Mouse (Mus musculus): Measurements from ENCODE around the gene H2-K1.

Gene H2-K1

GRCm38 (mm10) chr17:34000150-34000537 is at the start of gene H2-K1:
Gene H2-K1, minus strand, starts transcription at chr17:34000347.
- peak; percentile 94 for DNase-seq (ENCODE audit: low spot score)

- no peak for DNase-seq (ENCODE audit: low spot score)
These were observed 47.4 kb upstream of the H2-K1 start for GRCm38 (mm10) chr17:34047404-34048050.

GRCm38 (mm10) chr17:34045941-34046340 is 45.8 kb upstream of the H2-K1 start:
- DNase-seq (ENCODE audit: low spot score), result no peak

GRCm38 (mm10) chr17:34039562-34040450 is 39.7 kb upstream of the H2-K1 start:
- DNase-seq (ENCODE audit: low spot score), result peak; percentile 82

- no peak for DNase-seq (ENCODE audit: low spot score)
These were observed 38.9 kb upstream of the H2-K1 start, which contains the start of gene Col11a2 for GRCm38 (mm10) chr17:34038878-34039561. Gene Col11a2, plus strand, starts transcription at chr17:34039437.

- DNase-seq (ENCODE audit: low spot score), result no peak
These were observed 38.3 kb upstream of the H2-K1 start for GRCm38 (mm10) chr17:34038440-34038839.

GRCm38 (mm10) chr17:34037241-34037640 is 37.1 kb upstream of the H2-K1 start:
- no peak for DNase-seq (ENCODE audit: low spot score)

- no peak for DNase-seq (ENCODE audit: low spot score)
These were observed 36.5 kb upstream of the H2-K1 start for GRCm38 (mm10) chr17:34036647-34037046.

GRCm38 (mm10) chr17:34035517-34035916 is 35.4 kb upstream of the H2-K1 start:
- no peak for DNase-seq (ENCODE audit: low spot score)

- peak; percentile 73 for DNase-seq (ENCODE audit: low spot score)
These were observed 33.9 kb upstream of the H2-K1 start for GRCm38 (mm10) chr17:34034064-34034463.

GRCm38 (mm10) chr17:34033441-34033840 is 33.3 kb upstream of the H2-K1 start:
- no peak for DNase-seq (ENCODE audit: low spot score)

- no peak for DNase-seq (ENCODE audit: low spot score)
These were observed 32.7 kb upstream of the H2-K1 start for GRCm38 (mm10) chr17:34032806-34033205.

GRCm38 (mm10) chr17:34032174-34032632 is 32.1 kb upstream of the H2-K1 start:
- DNase-seq (ENCODE audit: low spot score), result peak; percentile 84

- peak; percentile 99 for DNase-seq (ENCODE audit: low spot score)
These were observed 31.5 kb upstream of the H2-K1 start, which contains the start of the genes Slc39a7 and Rxrb for GRCm38 (mm10) chr17:34031465-34032173. Gene Slc39a7, minus strand, starts transcription at chr17:34031682. Gene Rxrb, plus strand, starts transcription at chr17:34031812.

GRCm38 (mm10) chr17:34030861-34031326 is 30.7 kb upstream of the H2-K1 start:
- DNase-seq (ENCODE audit: low spot score), result peak; percentile 68

GRCm38 (mm10) chr17:34029890-34030595 is 29.9 kb upstream of the H2-K1 start:
- peak; percentile 74 for DNase-seq (ENCODE audit: low spot score)

- no peak for DNase-seq (ENCODE audit: low spot score)
These were observed 29.2 kb upstream of the H2-K1 start for GRCm38 (mm10) chr17:34029150-34029889.

- DNase-seq (ENCODE audit: low spot score), result peak; percentile 67
These were observed 28.5 kb upstream of the H2-K1 start for GRCm38 (mm10) chr17:34028501-34029149.

- peak; percentile 86 for DNase-seq (ENCODE audit: low spot score)
These were observed 27.6 kb upstream of the H2-K1 start, which contains the start of gene H2-Ke6 for GRCm38 (mm10) chr17:34027656-34028223. Gene H2-Ke6, minus strand, starts transcription at chr17:34028060.
